Mouse (Mus musculus): ENCODE results near the gene Exoc4. TPM values are rescaled to one million over a fixed set of nuclear protein-coding genes. Genes with fewer than 3 reads are reported as not detected.

Gene Exoc4
- polyA plus RNA-seq, 1 experiment from 2014 or later, result 36.7 TPM

GRCm38 (mm10) chr6:33873000-33873399, 624.1 kb downstream of the Exoc4 start:
- WGBS, result 77% methylated on average over 5 of the region's 5 CpGs
- H3K9me3 ChIP-seq, result no peaks in the 10 kb centered on the region
- peaks cover 9% of the 10 kb centered on the region for H3K4me1 ChIP-seq
- no peak for ATAC-seq (ENCODE audit: insufficient number of reproducible peaks, insufficient read depth, low FRiP score, low TSS enrichment, low read depth)
- no peak overlapping the region for H3K4me3 ChIP-seq
- H3K36me3 ChIP-seq, result no peaks in the 10 kb centered on the region
- H3K9ac ChIP-seq, result no peak overlapping the region
- H3K27ac ChIP-seq, result no peak overlapping the region
- no peaks in the 10 kb centered on the region for H3K27me3 ChIP-seq
- no peak overlapping the region for H3K4me2 ChIP-seq

GRCm38 (mm10) chr6:33874291-33875014, 625.6 kb downstream of the Exoc4 start:
- H3K9me3 ChIP-seq, result no peaks in the 10 kb centered on the region
- H3K27me3 ChIP-seq, result no peaks in the 10 kb centered on the region
- 74% methylated on average over 8 of the region's 8 CpGs for WGBS
- no peak overlapping the region for H3K27ac ChIP-seq
- ATAC-seq (ENCODE audit: insufficient number of reproducible peaks, insufficient read depth, low FRiP score, low TSS enrichment, low read depth), result no peak
- no peak overlapping the region for H3K4me2 ChIP-seq
- H3K9ac ChIP-seq, result no peak overlapping the region
- H3K4me1 ChIP-seq, result peaks cover 9% of the 10 kb centered on the region
- H3K4me3 ChIP-seq, result no peak overlapping the region
- no peaks in the 10 kb centered on the region for H3K36me3 ChIP-seq

DNA sequence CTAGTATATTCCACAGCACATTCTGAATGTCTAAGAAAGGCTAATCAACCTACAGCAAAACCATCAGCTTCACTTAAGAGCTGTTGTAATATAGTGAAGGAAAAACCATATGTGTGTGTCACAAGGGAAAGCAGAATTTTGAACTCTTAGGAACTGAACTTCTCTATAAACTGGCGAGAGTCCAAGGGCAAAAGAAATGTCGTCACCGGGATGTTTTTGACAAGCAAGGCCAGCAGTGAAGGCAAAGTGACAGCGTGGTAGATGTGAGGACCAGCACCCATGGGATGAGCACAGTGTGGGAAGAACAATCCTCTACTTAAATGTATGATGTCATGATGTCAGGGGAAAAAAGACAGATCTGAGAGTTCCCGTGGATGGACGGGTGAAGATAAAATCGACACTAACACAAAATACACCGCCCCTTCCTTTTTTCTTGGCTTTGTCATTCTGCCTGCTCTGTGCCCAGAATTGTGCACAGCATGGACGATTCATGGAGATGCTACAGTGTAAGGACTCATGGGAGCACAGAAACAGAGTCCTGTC, 635.3 kb downstream of the Exoc4 start:
- ATAC-seq (ENCODE audit: insufficient number of reproducible peaks, insufficient read depth, low FRiP score, low TSS enrichment, low read depth), result no peak
- Histone ChIP-seq H3K4me2 (no peak overlapping the region), H3K27ac (no peak overlapping the region), H3K27me3 (no peaks in the 10 kb centered on the region), H3K4me1 (no peaks in the 10 kb centered on the region), H3K36me3 (no peaks in the 10 kb centered on the region), H3K4me3 (no peak overlapping the region), H3K9ac (no peak overlapping the region), H3K9me3 (no peaks in the 10 kb centered on the region)
- 82% methylated on average over 9 of the region's 9 CpGs for WGBS

- no peaks in the 10 kb centered on the region for H3K36me3 ChIP-seq
- H3K27me3 ChIP-seq, result no peaks in the 10 kb centered on the region
- no peak overlapping the region for H3K4me3 ChIP-seq
- no peak overlapping the region for H3K4me2 ChIP-seq
- H3K9ac ChIP-seq, result no peak overlapping the region
- H3K9me3 ChIP-seq, result no peaks in the 10 kb centered on the region
- no peak overlapping the region for H3K27ac ChIP-seq
- H3K4me1 ChIP-seq, result no peaks in the 10 kb centered on the region
- no peak for ATAC-seq (ENCODE audit: insufficient number of reproducible peaks, insufficient read depth, low FRiP score, low TSS enrichment, low read depth)
- WGBS, result 86% methylated on average over 2 of the region's 2 CpGs
Measured at GRCm38 (mm10) chr6:33886941-33887340, 638.1 kb downstream of the Exoc4 start.

- H3K9ac ChIP-seq, result no peak overlapping the region
- no peak overlapping the region for H3K4me3 ChIP-seq
- no peak overlapping the region for H3K27ac ChIP-seq
- no peak overlapping the region for H3K4me2 ChIP-seq
- no peak for ATAC-seq (ENCODE audit: insufficient number of reproducible peaks, insufficient read depth, low FRiP score, low TSS enrichment, low read depth)
- H3K36me3 ChIP-seq, result no peaks in the 10 kb centered on the region
- WGBS, result 79% methylated on average over 1 of the region's 1 CpGs
- no peaks in the 10 kb centered on the region for H3K27me3 ChIP-seq
- no peaks in the 10 kb centered on the region for H3K4me1 ChIP-seq
- no peaks in the 10 kb centered on the region for H3K9me3 ChIP-seq
Measured at GRCm38 (mm10) chr6:33890926-33891325, 642.0 kb downstream of the Exoc4 start.

- Histone ChIP-seq H3K9me3 (no peaks in the 10 kb centered on the region), H3K4me3 (no peak overlapping the region), H3K36me3 (no peaks in the 10 kb centered on the region), H3K27ac (no peak overlapping the region), H3K4me2 (no peak overlapping the region), H3K9ac (no peak overlapping the region), H3K4me1 (no peaks in the 10 kb centered on the region), H3K27me3 (no peaks in the 10 kb centered on the region)
- no peak for ATAC-seq (ENCODE audit: insufficient number of reproducible peaks, insufficient read depth, low FRiP score, low TSS enrichment, low read depth)
- WGBS, result 46% methylated on average over 2 of the region's 2 CpGs
Measured at GRCm38 (mm10) chr6:33892142-33892541, 643.3 kb downstream of the Exoc4 start.

GRCm38 (mm10) chr6:33899973-33900372, 651.1 kb downstream of the Exoc4 start:
- Histone ChIP-seq H3K9ac (no peak overlapping the region), H3K4me3 (no peak overlapping the region), H3K36me3 (no peaks in the 10 kb centered on the region), H3K27me3 (no peaks in the 10 kb centered on the region), H3K9me3 (no peaks in the 10 kb centered on the region), H3K4me1 (no peaks in the 10 kb centered on the region), H3K4me2 (no peak overlapping the region), H3K27ac (no peak overlapping the region)
- WGBS, result 91% methylated on average over 5 of the region's 5 CpGs
- no peak for ATAC-seq (ENCODE audit: insufficient number of reproducible peaks, insufficient read depth, low FRiP score, low TSS enrichment, low read depth)

- no peaks in the 10 kb centered on the region for H3K36me3 ChIP-seq
- no peak for ATAC-seq (ENCODE audit: insufficient number of reproducible peaks, insufficient read depth, low FRiP score, low TSS enrichment, low read depth)
- H3K4me3 ChIP-seq, result no peak overlapping the region
- WGBS, result 82% methylated on average over 4 of the region's 4 CpGs
- no peak overlapping the region for H3K27ac ChIP-seq
- H3K4me1 ChIP-seq, result no peaks in the 10 kb centered on the region
- H3K27me3 ChIP-seq, result no peaks in the 10 kb centered on the region
- no peaks in the 10 kb centered on the region for H3K9me3 ChIP-seq
- no peak overlapping the region for H3K9ac ChIP-seq
- H3K4me2 ChIP-seq, result no peak overlapping the region
Measured at GRCm38 (mm10) chr6:33900615-33901014, 651.7 kb downstream of the Exoc4 start.

DNA sequence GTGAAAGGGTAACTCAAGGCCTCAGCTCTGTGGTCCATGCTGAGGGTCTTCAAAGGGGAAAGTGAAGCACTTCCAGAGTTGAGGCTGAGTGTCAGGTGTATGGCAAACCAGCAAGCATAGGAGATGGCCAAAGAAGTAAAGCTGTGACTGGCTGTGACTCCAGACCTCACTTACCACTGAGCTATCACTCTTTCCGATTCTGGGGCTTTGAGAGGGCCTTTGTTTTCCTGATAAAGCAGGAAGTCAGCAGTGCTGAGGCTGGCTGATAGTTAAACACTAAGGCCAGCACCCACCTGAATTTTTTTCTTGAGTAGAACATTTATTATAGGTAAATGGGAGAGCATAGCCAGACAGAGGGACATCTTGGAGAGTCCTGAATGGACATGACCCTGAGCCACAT, 656.2 kb downstream of the Exoc4 start:
- H3K4me1 ChIP-seq, result no peaks in the 10 kb centered on the region
- H3K27ac ChIP-seq, result no peak overlapping the region
- H3K9me3 ChIP-seq, result no peaks in the 10 kb centered on the region
- H3K9ac ChIP-seq, result no peak overlapping the region
- no peak overlapping the region for H3K4me2 ChIP-seq
- H3K27me3 ChIP-seq, result no peaks in the 10 kb centered on the region
- WGBS, result 51% methylated on average over 1 of the region's 1 CpGs
- H3K4me3 ChIP-seq, result no peak overlapping the region
- ATAC-seq (ENCODE audit: insufficient number of reproducible peaks, insufficient read depth, low FRiP score, low TSS enrichment, low read depth), result no peak
- no peaks in the 10 kb centered on the region for H3K36me3 ChIP-seq

DNA sequence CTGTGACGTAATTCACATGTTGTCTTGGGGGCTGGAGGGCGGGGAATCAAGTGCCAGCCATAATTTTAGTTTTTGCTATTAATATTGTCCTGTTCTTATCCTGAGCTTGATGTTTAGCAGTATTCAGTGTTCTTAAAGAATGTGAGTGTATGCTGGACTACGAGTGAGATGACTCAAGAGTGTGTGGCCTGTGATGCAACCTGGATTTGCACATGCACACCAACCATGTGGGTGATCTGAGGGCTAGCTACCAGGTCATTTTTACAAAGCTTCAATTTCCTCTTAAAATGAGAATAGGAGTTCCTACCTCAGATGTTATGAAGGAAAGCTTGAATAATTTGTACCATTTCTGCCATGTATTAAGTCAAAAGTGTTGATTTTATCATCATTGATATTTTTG, 661.8 kb downstream of the Exoc4 start:
- no peak for ATAC-seq (ENCODE audit: insufficient number of reproducible peaks, insufficient read depth, low FRiP score, low TSS enrichment, low read depth)
- Histone ChIP-seq H3K4me2 (no peak overlapping the region), H3K4me3 (no peak overlapping the region), H3K27ac (no peak overlapping the region), H3K9ac (no peak overlapping the region), H3K27me3 (no peaks in the 10 kb centered on the region), H3K36me3 (no peaks in the 10 kb centered on the region), H3K9me3 (no peaks in the 10 kb centered on the region), H3K4me1 (no peaks in the 10 kb centered on the region)
- 80% methylated on average over 3 of the region's 3 CpGs for WGBS

- no peak overlapping the region for H3K4me3 ChIP-seq
- H3K9me3 ChIP-seq, result no peaks in the 10 kb centered on the region
- no peaks in the 10 kb centered on the region for H3K4me1 ChIP-seq
- 69% methylated on average over 5 of the region's 5 CpGs for WGBS
- no peaks in the 10 kb centered on the region for H3K36me3 ChIP-seq
- H3K27ac ChIP-seq, result no peak overlapping the region
- H3K4me2 ChIP-seq, result no peak overlapping the region
- ATAC-seq (ENCODE audit: insufficient number of reproducible peaks, insufficient read depth, low FRiP score, low TSS enrichment, low read depth), result no peak
- H3K27me3 ChIP-seq, result no peaks in the 10 kb centered on the region
- no peak overlapping the region for H3K9ac ChIP-seq
Measured at GRCm38 (mm10) chr6:33913072-33913471, 664.2 kb downstream of the Exoc4 start.

DNA sequence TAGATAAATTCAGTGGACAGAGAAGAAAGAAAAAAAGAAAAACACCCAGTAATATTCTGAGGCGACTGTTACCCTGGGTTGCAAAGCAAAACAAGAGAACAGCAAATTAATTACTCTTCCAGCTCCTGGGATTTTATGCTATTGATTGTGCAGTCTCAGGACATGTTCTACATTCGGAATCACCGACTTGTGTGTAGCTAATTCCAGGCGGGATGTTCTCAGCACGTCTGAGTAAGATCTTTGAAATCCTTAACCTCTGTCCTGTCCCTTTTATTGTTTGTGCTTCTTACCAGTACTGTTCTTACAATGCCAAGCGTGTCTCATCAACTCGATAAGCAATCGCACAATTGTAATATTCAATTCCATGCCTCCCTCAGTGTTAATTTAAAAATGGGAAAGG, 664.6 kb downstream of the Exoc4 start:
- Histone ChIP-seq H3K36me3 (no peaks in the 10 kb centered on the region), H3K4me2 (no peak overlapping the region), H3K9me3 (no peaks in the 10 kb centered on the region), H3K9ac (no peak overlapping the region), H3K4me3 (no peak overlapping the region), H3K4me1 (no peaks in the 10 kb centered on the region), H3K27me3 (no peaks in the 10 kb centered on the region), H3K27ac (no peak overlapping the region)
- ATAC-seq (ENCODE audit: insufficient number of reproducible peaks, insufficient read depth, low FRiP score, low TSS enrichment, low read depth), result no peak
- 78% methylated on average over 8 of the region's 8 CpGs for WGBS

All from embryonic facial prominence, embryonic 13.5 days (tissue).